Mouse (Mus musculus) limb, embryonic 10.5 days (tissue): ENCODE results near the gene Ifit2. TPM values are rescaled to one million over a fixed set of nuclear protein-coding genes. Genes with fewer than 3 reads are reported as not detected.

Experiments
- DNase-seq: peaks from one replicate; pipeline ENCODE4 v3.0.0-alpha.2; 2017; ENCODE audit warnings: low spot score
- H3K27ac ChIP-seq: fragments of 300-500 bp; sonication (generic); 2 replicates; pipeline ENCODE4 v1.5.1; 2016; ENCODE audit warnings: mild to moderate bottlenecking
- H3K27me3 ChIP-seq: fragments of 300-500 bp; sonication (generic); 2 replicates; pipeline ENCODE4 v1.6.1; 2016; ENCODE audit warnings: low read depth, mild to moderate bottlenecking; ENCODE audit not compliant: poor library complexity, severe bottlenecking
- H3K36me3 ChIP-seq: fragments of 300-500 bp; sonication (generic); 2 replicates; pipeline ENCODE4 v1.6.1; 2016; ENCODE audit warnings: mild to moderate bottlenecking, moderate library complexity
- H3K4me1 ChIP-seq: fragments of 300-500 bp; sonication (generic); 2 replicates; pipeline ENCODE4 v1.6.1; 2016
- H3K4me3 ChIP-seq: fragments of 300-500 bp; sonication (generic); 2 replicates; pipeline ENCODE4 v1.5.1; 2016; ENCODE audit warnings: mild to moderate bottlenecking, moderate library complexity
- H3K9me3 ChIP-seq: fragments of 300-500 bp; sonication (generic); replicated peaks from 2 replicates; pipeline ENCODE4 v1.6.1; 2016; ENCODE audit warnings: mild to moderate bottlenecking
- WGBS: fragments of 180-500 bp; shearing (Covaris S2); methylation state at CpG from one replicate; pipeline ENCODE4 v1.1.7; 2016; 5-methylcytosine and 5-hydroxymethylcytosine counted together
- polyA plus RNA-seq: library from polyadenylated mRNA; unstranded; fragments of >200 nt; fragmentation: Nextera tagmentation; extraction: Ambion mirVana; gene quantifications from 2 replicates; pipeline ENCODE4 v1.2.1, GENCODE M21; 2016

Gene Ifit2
- polyA plus RNA-seq, 1 experiment from 2014 or later, result 6.0 TPM

DNA sequence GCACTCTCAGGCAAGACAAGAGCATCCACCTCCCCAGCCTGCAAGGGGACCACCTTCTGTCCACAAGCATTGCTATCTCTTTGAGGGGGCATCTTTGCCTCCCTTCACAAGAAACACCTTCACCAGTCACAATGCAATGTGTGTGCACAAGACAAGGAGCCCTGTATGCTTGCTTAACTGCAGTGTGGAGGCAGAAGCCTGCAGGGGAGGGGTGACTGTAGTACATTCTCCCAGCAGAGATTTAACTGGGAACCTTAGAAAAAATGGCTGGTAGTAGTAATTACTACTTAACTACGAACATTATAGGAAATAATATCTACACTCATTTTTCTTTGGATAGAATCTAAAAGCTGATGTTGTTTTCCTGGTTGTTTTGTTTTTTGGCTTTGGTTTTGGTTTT, 28.5 kb upstream of the Ifit2 start:
- no peak for DNase-seq
- H3K27me3 ChIP-seq, result no peaks in the 10 kb centered on the region
- no peak overlapping the region for H3K4me3 ChIP-seq
- H3K4me1 ChIP-seq, result peaks cover 22% of the 10 kb centered on the region
- 90% methylated on average over 1 of the region's 1 CpGs for WGBS
- H3K36me3 ChIP-seq, result peaks cover 20% of the 10 kb centered on the region
- H3K9me3 ChIP-seq, result no peaks in the 10 kb centered on the region
- no peak overlapping the region for H3K27ac ChIP-seq

DNA sequence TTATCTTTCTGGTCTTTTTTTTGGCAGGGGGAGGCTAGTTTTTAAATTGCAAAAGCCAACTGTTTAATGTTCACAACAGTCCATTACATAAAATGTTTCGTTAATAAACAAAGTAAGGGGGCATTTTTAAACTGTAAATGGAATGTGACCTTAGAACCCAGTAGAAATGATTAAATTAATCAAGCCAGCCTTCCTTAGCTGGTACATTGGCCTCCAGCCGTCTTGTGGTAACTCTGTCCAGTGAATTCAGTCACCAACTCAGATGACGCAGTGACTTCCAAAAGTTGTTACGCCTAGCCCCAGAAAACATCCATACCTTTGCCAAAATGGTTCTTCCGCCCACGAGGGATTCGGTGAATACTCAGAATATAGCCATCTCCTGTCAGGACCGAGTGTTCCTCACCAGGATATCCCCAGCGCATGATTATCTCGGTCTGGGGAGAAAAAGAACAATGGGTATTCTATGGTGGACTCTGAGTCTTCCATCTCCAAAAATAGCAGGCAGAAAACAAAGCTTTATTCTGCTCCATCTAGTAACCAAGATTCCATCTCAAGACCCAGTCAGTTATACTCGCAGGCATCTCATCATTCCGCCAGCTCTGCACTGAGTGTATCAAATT, 27.3 kb upstream of the Ifit2 start:
- H3K36me3 ChIP-seq, result peaks cover 18% of the 10 kb centered on the region
- no peaks in the 10 kb centered on the region for H3K9me3 ChIP-seq
- WGBS, result 85% methylated on average over 12 of the region's 12 CpGs
- no peak overlapping the region for H3K4me3 ChIP-seq
- H3K4me1 ChIP-seq, result peaks cover 22% of the 10 kb centered on the region
- H3K27ac ChIP-seq, result no peak overlapping the region
- no peak for DNase-seq
- no peaks in the 10 kb centered on the region for H3K27me3 ChIP-seq

DNA sequence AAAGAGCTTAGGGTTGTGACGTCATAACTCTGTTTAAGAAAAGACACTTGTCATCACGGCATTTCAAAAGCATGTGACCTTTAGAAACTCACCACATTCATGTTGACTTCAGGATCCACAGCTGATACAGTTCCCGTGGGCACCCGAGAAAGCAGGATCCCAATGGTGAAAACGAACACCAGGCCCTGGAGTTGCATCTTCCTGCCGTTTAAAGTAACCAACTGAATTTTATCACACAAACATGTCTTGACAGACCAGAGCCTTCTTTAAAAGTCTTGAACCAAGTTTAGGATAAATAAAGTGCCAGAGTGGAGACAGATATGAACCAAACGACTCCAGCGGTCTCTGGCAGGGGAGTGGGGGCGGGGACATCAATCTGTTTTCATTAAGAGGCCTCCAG, 25.8 kb upstream of the Ifit2 start:
- H3K36me3 ChIP-seq, result peaks cover 5% of the 10 kb centered on the region; the same call in 1 of the 2 replicates
- H3K9me3 ChIP-seq, result no peaks in the 10 kb centered on the region
- no peak overlapping the region for H3K27ac ChIP-seq
- no peaks in the 10 kb centered on the region for H3K27me3 ChIP-seq
- peaks cover 22% of the 10 kb centered on the region for H3K4me1 ChIP-seq
- 44% methylated on average over 9 of the region's 9 CpGs for WGBS
- no peak for DNase-seq
- H3K4me3 ChIP-seq, result no peak overlapping the region

DNA sequence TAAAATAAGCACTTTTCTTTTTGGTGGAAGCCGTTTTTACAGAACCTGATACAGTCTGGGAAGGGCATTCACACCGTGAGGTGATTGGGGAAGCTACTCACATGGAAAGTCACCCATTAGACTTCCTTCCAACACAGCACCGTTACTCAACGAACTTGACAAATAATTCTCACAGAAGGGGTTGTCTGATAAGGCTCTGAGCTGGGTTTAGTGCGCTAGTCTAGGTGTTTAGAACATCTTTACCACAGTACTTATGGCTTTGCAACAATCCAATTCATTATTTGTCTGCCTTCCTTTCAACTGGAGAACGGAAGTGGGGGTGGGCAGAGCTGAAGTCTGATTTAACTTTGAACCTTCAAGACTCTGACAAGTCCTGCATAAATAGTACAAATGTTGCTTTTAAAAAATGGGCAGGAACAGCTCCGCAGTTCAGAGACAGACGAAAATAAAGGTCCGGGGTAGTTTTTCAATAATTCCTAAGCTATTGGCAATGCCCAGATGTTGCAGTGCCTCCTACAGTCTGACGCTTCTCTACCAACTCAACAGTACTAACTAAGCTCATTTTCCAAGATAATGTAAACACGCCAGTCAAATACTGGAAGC, 24.1 kb upstream of the Ifit2 start:
- H3K4me3 ChIP-seq, result peak overlapping the region; percentile 76
- 36% methylated on average over 11 of the region's 11 CpGs for WGBS
- H3K4me1 ChIP-seq, result peaks cover 22% of the 10 kb centered on the region
- no peak for DNase-seq
- peak overlapping the region; percentile 87 for H3K27ac ChIP-seq
- H3K27me3 ChIP-seq, result no peaks in the 10 kb centered on the region
- H3K36me3 ChIP-seq, result peaks cover 5% of the 10 kb centered on the region; the same call in 1 of the 2 replicates
- H3K9me3 ChIP-seq, result no peaks in the 10 kb centered on the region

DNA sequence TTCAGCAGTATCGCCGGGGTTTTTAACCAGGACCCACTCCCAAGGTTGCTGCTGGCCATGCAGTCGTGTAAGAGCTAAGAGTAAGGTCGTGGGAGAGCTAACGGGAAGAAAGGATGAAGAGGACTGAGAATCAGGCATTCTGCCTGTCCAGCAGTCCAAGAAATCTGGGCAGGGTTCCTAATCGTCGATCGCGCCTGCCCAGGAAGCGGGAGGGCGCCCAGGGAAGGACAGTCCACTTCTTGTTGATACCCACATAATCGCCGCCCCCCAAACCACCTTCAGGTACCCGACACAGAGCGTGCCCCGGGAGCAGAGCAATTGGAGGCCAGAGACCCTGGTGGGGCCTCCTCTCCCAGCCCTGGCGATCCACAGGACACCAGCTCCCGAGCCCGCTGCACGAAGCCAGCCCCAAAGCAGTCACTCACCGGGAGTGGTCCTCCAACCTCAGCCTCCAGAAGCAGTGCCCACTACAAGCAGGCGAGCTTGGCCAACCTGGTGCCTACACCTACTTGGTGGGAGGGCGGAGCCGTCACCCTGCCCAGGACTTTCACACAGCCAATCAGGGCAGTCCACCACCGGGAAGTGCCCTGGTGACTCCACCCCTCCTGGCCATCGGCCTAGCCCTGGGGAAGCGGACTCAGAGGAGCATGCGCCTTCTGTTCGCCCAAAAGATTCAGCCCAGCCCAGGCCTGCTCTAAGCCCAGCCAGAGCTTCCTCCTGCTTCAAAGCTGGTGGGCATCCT, 23.4 kb upstream of the Ifit2 start, which contains the start of gene Lipa:
Lipa (minus strand) TSS at position 534 of the 742 bp plus-strand sequence.
- under 1% methylated on average over 29 of the region's 29 CpGs for WGBS
- Histone ChIP-seq H3K4me1 (peaks cover 22% of the 10 kb centered on the region), H3K27ac (peak within 1 kb of the TSS; percentile 87), H3K36me3 (no peaks in the 10 kb centered on the region), H3K9me3 (no peaks in the 10 kb centered on the region), H3K27me3 (no peaks in the 10 kb centered on the region), H3K4me3 (peak within 1 kb of the TSS; percentile 76)
- peak; percentile 87 for DNase-seq

DNA sequence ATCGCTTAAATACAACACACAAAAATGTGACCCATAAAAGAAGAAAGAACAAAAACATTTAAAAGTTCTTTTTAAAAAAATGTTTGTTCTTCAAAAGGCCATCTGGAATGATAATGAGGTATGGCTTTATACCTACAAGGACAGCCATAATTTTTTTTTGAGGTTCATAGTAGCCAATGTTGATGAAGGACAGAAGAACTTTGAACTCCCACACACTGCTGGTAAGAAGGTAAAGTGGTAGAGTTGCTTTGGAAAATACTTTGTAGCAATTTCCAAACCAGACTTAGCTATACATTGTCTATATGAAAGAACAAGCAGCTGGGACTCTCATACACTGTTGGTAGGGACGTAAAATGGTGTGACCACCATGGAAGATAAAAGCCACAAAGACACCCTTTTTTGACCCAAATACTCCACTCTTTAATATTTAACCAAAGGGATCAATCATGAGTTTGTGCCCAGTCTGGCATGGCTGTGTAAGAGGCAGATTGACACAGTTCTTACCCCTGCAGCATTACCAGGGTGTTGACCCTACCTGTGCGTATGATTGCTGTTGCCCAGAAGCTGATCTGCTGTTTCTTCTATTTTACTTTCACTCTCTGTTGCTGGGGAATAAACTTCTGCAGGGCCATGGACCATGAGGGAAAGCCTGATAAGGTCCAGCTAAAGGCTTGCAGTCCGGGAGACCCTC, 18.3 kb upstream of the Ifit2 start:
- H3K27ac ChIP-seq, result no peak overlapping the region
- no peaks in the 10 kb centered on the region for H3K9me3 ChIP-seq
- H3K4me3 ChIP-seq, result no peak overlapping the region
- H3K36me3 ChIP-seq, result no peaks in the 10 kb centered on the region
- no peaks in the 10 kb centered on the region for H3K27me3 ChIP-seq
- no peak for DNase-seq
- no peaks in the 10 kb centered on the region for H3K4me1 ChIP-seq
- WGBS, result 93% methylated on average over 4 of the region's 4 CpGs

DNA sequence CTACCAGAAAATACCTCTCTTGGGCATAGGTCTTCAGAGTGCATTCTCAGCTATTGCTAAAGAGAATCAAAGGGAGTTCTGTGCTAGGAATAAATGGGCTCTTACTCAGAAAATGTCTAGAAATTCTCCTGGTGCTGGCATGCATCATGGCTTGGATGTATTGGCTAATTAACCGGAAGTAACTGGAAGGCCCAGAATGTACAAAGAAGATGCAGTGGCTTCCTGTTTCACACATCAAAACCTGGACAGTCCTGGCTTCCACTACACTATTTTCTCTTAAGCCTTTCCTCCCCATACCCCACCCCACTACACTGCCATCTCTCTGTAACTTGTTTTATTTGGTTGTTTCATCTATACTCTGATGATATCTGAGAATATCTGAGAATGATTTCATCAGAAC, 11.1 kb upstream of the Ifit2 start:
- DNase-seq, result no peak
- Histone ChIP-seq H3K27me3 (no peaks in the 10 kb centered on the region), H3K36me3 (no peaks in the 10 kb centered on the region), H3K9me3 (no peaks in the 10 kb centered on the region), H3K27ac (no peak overlapping the region), H3K4me1 (no peaks in the 10 kb centered on the region), H3K4me3 (no peak overlapping the region)
- 88% methylated on average over 1 of the region's 1 CpGs for WGBS

DNA sequence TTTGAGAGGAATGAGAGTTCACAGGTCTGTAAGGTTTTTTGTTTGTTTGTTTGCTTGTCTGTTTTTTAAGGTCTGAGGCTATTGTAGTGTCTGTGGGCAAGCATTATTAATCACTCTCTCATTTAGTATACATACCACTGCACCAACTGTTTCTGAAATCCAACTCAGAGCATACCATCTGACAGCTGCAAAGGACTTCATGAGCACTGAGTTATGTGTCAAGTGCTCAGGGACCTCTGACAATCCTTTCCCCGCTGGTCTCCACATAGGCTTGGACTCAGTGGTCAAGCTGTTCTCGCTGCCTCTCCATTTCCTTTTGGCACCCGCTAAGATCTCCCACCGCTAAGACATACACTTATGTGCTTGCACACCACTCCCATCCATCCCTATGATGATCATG, 4.3 kb upstream of the Ifit2 start:
- H3K36me3 ChIP-seq, result no peaks in the 10 kb centered on the region
- DNase-seq, result no peak
- H3K27ac ChIP-seq, result no peak overlapping the region
- no peaks in the 10 kb centered on the region for H3K27me3 ChIP-seq
- H3K4me3 ChIP-seq, result no peak overlapping the region
- peaks cover 9% of the 10 kb centered on the region; the same call in 1 of the 2 replicates for H3K4me1 ChIP-seq
- WGBS, result 86% methylated on average over 4 of the region's 4 CpGs
- no peaks in the 10 kb centered on the region for H3K9me3 ChIP-seq

DNA sequence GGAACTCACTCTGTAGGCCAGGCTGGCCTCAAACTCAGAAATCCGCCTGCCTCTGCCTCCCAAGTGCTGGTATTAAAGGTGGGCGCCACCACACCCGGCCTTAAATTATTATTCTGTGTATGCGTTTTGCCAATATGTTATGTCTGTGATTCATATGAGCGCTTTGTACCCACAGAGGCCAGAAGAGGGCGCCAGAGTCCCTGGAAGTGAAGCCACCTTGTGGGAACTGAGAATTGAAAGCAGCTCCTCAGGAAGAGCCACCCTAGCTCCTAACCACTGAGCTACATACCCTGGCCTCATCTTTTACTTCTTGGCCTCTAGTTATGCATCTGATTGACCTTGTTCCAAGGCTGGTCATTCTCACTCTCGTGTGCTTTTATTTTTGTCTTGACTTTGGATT, 2.5 kb upstream of the Ifit2 start:
- Histone ChIP-seq H3K4me1 (peaks cover 9% of the 10 kb centered on the region; the same call in 1 of the 2 replicates), H3K27ac (no peak overlapping the region), H3K36me3 (no peaks in the 10 kb centered on the region), H3K9me3 (no peaks in the 10 kb centered on the region), H3K4me3 (no peak overlapping the region), H3K27me3 (no peaks in the 10 kb centered on the region)
- WGBS, result 25% methylated on average over 7 of the region's 7 CpGs
- peak; percentile 77 for DNase-seq

DNA sequence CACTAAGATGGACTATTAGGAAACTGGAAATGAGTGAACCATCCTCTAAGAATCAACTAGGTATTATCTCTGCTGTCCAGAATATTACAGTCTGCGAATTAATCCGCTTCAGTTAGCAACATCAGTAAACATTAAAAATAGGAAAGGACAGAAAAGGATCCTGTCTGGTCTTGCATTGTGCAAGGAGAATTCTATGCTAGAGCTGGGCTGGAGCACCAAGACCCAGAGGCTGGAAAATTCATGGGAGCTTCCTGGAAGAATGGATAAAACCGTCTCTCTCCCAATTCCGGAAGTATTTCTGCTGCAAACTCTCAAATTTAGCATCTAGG, 325 bp upstream of the Ifit2 start:
- Histone ChIP-seq H3K4me3 (peak overlapping the region; percentile 58), H3K9me3 (no peaks in the 10 kb centered on the region), H3K27ac (peak overlapping the region; percentile 84), H3K4me1 (peaks cover 11% of the 10 kb centered on the region; the same call in 1 of the 2 replicates), H3K36me3 (no peaks in the 10 kb centered on the region), H3K27me3 (no peaks in the 10 kb centered on the region)
- DNase-seq, result no peak
- 42% methylated on average over 4 of the region's 4 CpGs for WGBS

DNA sequence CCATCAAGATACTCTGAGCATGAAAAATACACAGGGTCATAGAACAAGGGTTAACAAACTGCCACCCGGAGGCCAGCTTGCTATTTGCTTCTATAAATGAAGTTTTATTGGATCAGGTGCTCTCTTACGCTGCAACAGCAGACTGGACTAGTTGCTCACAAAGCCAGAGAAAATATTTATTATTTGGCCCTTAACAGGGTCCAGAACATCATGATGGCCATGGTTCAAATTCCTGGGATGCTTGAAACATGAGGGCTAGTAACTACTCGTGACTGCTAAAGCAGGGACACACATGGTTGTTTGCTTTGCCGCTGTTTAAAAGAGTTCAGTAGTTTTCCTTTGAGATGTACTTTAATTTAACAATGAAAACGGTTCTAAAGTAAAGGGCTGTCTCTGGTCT, 1.5 kb downstream of the Ifit2 start:
- H3K4me3 ChIP-seq, result no peak overlapping the region
- H3K9me3 ChIP-seq, result no peaks in the 10 kb centered on the region
- DNase-seq, result no peak
- WGBS, result 71% methylated on average over 5 of the region's 5 CpGs
- H3K27ac ChIP-seq, result no peak overlapping the region
- peaks cover 11% of the 10 kb centered on the region; the same call in 1 of the 2 replicates for H3K4me1 ChIP-seq
- no peaks in the 10 kb centered on the region for H3K27me3 ChIP-seq
- no peaks in the 10 kb centered on the region for H3K36me3 ChIP-seq

DNA sequence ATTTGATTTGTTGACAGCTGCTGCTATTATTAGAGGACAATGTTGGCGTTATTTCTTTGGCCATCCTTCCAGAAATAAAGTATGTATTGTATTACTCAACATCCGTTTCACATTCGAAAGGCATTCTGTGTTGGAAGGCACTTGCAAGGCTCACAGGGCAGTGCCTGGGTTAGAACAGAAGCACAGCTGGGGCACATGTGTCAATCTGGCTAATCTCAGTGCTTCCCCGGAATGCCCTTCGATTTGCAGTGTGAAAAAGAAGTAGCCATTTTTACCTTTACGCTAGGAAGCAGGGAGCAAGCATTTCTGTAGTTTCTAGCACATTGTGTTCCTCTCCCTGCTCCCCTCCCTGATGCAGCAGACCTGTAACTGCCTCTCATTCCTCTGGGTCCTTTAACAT, 2.5 kb downstream of the Ifit2 start:
- Histone ChIP-seq H3K27me3 (no peaks in the 10 kb centered on the region), H3K27ac (no peak overlapping the region)
- DNase-seq, result no peak

DNA sequence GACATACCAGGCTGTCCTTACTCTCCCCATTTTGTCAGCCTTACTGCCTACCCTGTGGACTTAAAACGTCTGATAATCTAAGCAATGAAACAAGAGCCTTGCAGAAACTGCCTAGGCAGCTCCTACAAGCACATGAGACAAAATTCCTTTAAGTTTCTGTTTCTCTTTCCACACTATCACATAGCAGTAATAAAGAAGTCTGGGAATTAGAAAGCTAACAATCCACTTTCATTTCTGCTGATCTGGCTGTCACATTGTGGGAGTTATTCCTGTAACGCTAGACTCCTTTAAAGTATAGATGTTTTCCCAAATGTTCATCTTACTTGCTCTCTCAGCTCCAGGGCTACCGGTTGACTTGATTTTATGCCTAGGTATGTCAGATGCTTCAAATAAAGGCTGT, 3.0 kb downstream of the Ifit2 start:
- Histone ChIP-seq H3K36me3 (no peaks in the 10 kb centered on the region), H3K27ac (no peak overlapping the region), H3K4me3 (no peak overlapping the region), H3K4me1 (peaks cover 11% of the 10 kb centered on the region; the same call in 1 of the 2 replicates), H3K27me3 (no peaks in the 10 kb centered on the region), H3K9me3 (no peaks in the 10 kb centered on the region)
- WGBS, result 82% methylated on average over 3 of the region's 3 CpGs
- no peak for DNase-seq

More for the DNA sequence above, 2.5 kb downstream of the Ifit2 start:
- H3K4me1 ChIP-seq, result peaks cover 11% of the 10 kb centered on the region; the same call in 1 of the 2 replicates
- no peaks in the 10 kb centered on the region for H3K9me3 ChIP-seq
- H3K4me3 ChIP-seq, result no peak overlapping the region
- H3K36me3 ChIP-seq, result no peaks in the 10 kb centered on the region
- WGBS, result 83% methylated on average over 6 of the region's 6 CpGs
